Mouse (Mus musculus) stomach, postnatal 0 days (tissue): ENCODE results near the gene Kcnma1.

Source experiments
- CTCF ChIP-seq: IDR thresholded peaks from 2 replicates; pipeline ENCODE4 v1.5.1; 2016; ENCODE audit warnings: antibody characterized with exemption, low read depth, mild to moderate bottlenecking, moderate library complexity
- EP300 ChIP-seq: optimal IDR thresholded peaks from 2 replicates; pipeline ENCODE3; 2016; ENCODE audit warnings: antibody characterized with exemption

DNA sequence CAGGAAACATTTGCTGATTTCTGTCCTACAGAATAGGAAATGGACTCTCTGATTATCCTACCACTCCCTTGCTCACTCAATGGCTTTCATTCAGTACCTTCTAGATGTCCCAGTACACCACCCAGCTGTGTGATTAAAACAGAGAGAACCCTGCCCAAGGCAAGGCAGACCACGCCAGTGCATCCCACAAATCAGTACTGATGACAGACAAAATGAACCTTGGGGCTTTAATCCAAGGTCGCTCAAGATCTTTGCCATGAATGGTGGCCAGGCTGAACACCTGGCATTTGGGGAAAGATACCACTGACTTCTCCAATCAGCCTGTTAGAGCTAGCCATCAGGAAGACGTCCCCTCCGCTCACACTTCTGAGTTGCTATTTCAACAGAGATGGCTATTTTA, 440.2 kb downstream of the Kcnma1 start:
- TF ChIP-seq CTCF (no peak), EP300 (no peak)
